Mouse (Mus musculus) C2C12 (cell line): Measurements from ENCODE around the gene Ank3.

Experiments
- CTCF ChIP-seq: IDR thresholded peaks from one replicate; pipeline ENCODE4 v1.5.1; 2011; ENCODE audit not compliant: control insufficient read depth, insufficient read depth, insufficient read length
- MAX ChIP-seq: IDR thresholded peaks from one replicate; pipeline ENCODE4 v1.6.1; 2011; ENCODE audit warnings: mild to moderate bottlenecking, control low read depth
- MYOD1 ChIP-seq: IDR thresholded peaks from one replicate; pipeline ENCODE4 v1.6.1; 2011; ENCODE audit warnings: low read depth; ENCODE audit not compliant: control insufficient read depth, insufficient read length
- MYOG ChIP-seq: IDR thresholded peaks from one replicate; pipeline ENCODE4 v1.6.1; 2011; ENCODE audit not compliant: control insufficient read depth, insufficient read length; ENCODE audit errors: extremely low read depth
- USF1 ChIP-seq: IDR thresholded peaks from one replicate; pipeline ENCODE4 v1.6.1; 2011; ENCODE audit warnings: low read depth, mild to moderate bottlenecking, control low read depth, moderate library complexity

DNA sequence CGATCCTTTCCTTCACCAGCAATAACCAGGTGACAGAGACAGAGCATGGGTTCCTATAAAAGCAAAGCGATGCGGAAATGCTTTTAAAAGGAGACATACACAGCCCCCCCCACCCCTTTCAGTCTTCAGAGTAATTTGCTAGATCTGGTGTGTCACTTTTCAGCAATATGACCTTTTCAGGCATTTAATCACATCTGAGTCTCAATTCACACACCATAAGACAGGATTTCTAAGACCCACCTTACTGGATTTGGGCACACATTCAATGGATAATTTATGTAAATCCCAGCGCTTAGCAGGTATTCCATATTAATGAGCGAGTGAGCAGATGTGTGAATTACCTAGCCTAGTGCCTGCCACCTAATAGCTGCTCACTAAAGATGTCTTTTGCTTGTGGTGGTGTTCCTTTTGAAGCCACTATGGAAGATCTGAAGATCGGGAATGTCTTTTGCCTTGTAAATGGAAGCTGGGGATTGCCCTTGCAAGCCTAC lies 292.4 kb downstream of the Ank3 start:
- TF ChIP-seq MYOG (no peak), MYOD1 (no peak), CTCF (no peak), MAX (no peak), USF1 (no peak)
